Mouse (Mus musculus): ENCODE results near the gene Ndufc1. TPM values are rescaled to one million over a fixed set of nuclear protein-coding genes. Genes with fewer than 3 reads are reported as not detected.

The Ndufc1 gene
- polyA plus RNA-seq, 2 experiments, result 150 to 493 TPM

GRCm38 (mm10) chr3:51387868-51388381 is 20.9 kb downstream of the Ndufc1 start:
- no peak; the same call in 1 of the 2 replicates for ATAC-seq (ENCODE audit: insufficient read depth)

GRCm38 (mm10) chr3:51387134-51387451 is 21.7 kb downstream of the Ndufc1 start:
- Histone ChIP-seq H3K4me1 (replicated peaks; ENCODE audit: control insufficient read depth in 2 of 2, insufficient read depth in 2 of 2, low read length in 1 of 2) (peaks cover 23 to 31% of the 10 kb centered on the region in 2 experiments), H3K9ac (replicated peaks) (no peak overlapping the region), H3K36me3 (replicated peaks; ENCODE audit: control insufficient read depth, insufficient read depth, low read depth) (no peaks in the 10 kb centered on the region), H3K4me2 (ENCODE audit: low read depth) (no peak overlapping the region; the same call in 1 of the 2 replicates), H3K27ac (no peak overlapping the region), H3K4me3 (ENCODE audit: insufficient read depth in 1 of 2, low read depth in 2 of 2, low read length in 2 of 2) (no peak overlapping the region), H3K9me3 (ENCODE audit: control insufficient read depth, low read length) (no peaks in the 10 kb centered on the region), H3K27me3 (ENCODE audit: control insufficient read depth, insufficient read depth, low read length) (no peaks in the 10 kb centered on the region)
- 62% methylated on average over 3 of the region's 3 CpGs for WGBS (ENCODE audit: insufficient replicate concordance)
- TF ChIP-seq EP300 (IDR thresholded peaks at IDR 0.05; ENCODE audit: low read depth) (no peak), CTCF (IDR thresholded peaks at IDR 0.05; ENCODE audit: low read depth) (no peak)
- DNase-seq (ENCODE audit: low read depth in 3 of 3, low spot score in 3 of 3), result no peak
- no peak for ATAC-seq (ENCODE audit: insufficient read depth)

More at GRCm38 (mm10) chr3:51387868-51388381, 20.9 kb downstream of the Ndufc1 start:
- Histone ChIP-seq H3K4me1 (replicated peaks; ENCODE audit: control insufficient read depth in 2 of 2, insufficient read depth in 2 of 2, low read length in 1 of 2) (peaks cover 23 to 31% of the 10 kb centered on the region in 2 experiments), H3K9ac (replicated peaks) (peak overlapping the region; percentile 34; the same call in 1 of the 2 replicates), H3K4me2 (ENCODE audit: low read depth) (peak overlapping the region; percentile 70), H3K9me3 (ENCODE audit: control insufficient read depth, low read length) (no peaks in the 10 kb centered on the region), H3K27me3 (ENCODE audit: control insufficient read depth, insufficient read depth, low read length) (no peaks in the 10 kb centered on the region), H3K27ac (no peak overlapping the region), H3K4me3 (ENCODE audit: insufficient read depth in 1 of 2, low read depth in 2 of 2, low read length in 2 of 2) (peak overlapping the region; percentile 25 to 29; a peak in 3 of 4 replicates), H3K36me3 (replicated peaks; ENCODE audit: control insufficient read depth, insufficient read depth, low read depth) (no peaks in the 10 kb centered on the region)
- DNase-seq (ENCODE audit: low read depth in 3 of 3, low spot score in 3 of 3), result no peak
- TF ChIP-seq CTCF (IDR thresholded peaks at IDR 0.05; ENCODE audit: low read depth) (no peak), EP300 (IDR thresholded peaks at IDR 0.05; ENCODE audit: low read depth) (no peak)
- WGBS (ENCODE audit: insufficient replicate concordance), result 53% methylated on average over 8 of the region's 8 CpGs

GRCm38 (mm10) chr3:51386441-51387133 is 22.2 kb downstream of the Ndufc1 start:
- no peak overlapping the region for H3K9ac ChIP-seq (replicated peaks)
- ATAC-seq (ENCODE audit: insufficient read depth) (no peak), DNase-seq (ENCODE audit: low read depth in 3 of 3, low spot score in 3 of 3) (no peak)
- H3K27ac ChIP-seq, result no peak overlapping the region
- no peak overlapping the region for H3K4me2 ChIP-seq (ENCODE audit: low read depth)
- no peaks in the 10 kb centered on the region for H3K9me3 ChIP-seq (ENCODE audit: control insufficient read depth, low read length)
- peaks cover 23 to 31% of the 10 kb centered on the region in 2 experiments for H3K4me1 ChIP-seq (replicated peaks; ENCODE audit: control insufficient read depth in 2 of 2, insufficient read depth in 2 of 2, low read length in 1 of 2)
- H3K4me3 ChIP-seq (ENCODE audit: insufficient read depth in 1 of 2, low read depth in 2 of 2, low read length in 2 of 2), result no peak overlapping the region
- H3K36me3 ChIP-seq (replicated peaks; ENCODE audit: control insufficient read depth, insufficient read depth, low read depth), result no peaks in the 10 kb centered on the region
- TF ChIP-seq CTCF (IDR thresholded peaks at IDR 0.05; ENCODE audit: low read depth) (no peak), EP300 (IDR thresholded peaks at IDR 0.05; ENCODE audit: low read depth) (no peak)
- no peaks in the 10 kb centered on the region for H3K27me3 ChIP-seq (ENCODE audit: control insufficient read depth, insufficient read depth, low read length)
- WGBS (ENCODE audit: insufficient replicate concordance), result 52% methylated on average over 12 of the region's 12 CpGs

GRCm38 (mm10) chr3:51383409-51383808 is 25.4 kb downstream of the Ndufc1 start:
- WGBS (ENCODE audit: insufficient replicate concordance), result 72% methylated on average over 12 of the region's 12 CpGs
- Histone ChIP-seq H3K9ac (replicated peaks) (no peak overlapping the region), H3K9me3 (ENCODE audit: control insufficient read depth, low read length) (no peaks in the 10 kb centered on the region), H3K4me1 (replicated peaks; ENCODE audit: control insufficient read depth in 2 of 2, insufficient read depth in 2 of 2, low read length in 1 of 2) (peaks cover 14 to 24% of the 10 kb centered on the region in 2 experiments), H3K27ac (no peak overlapping the region), H3K4me2 (ENCODE audit: low read depth) (no peak overlapping the region), H3K36me3 (replicated peaks; ENCODE audit: control insufficient read depth, insufficient read depth, low read depth) (no peaks in the 10 kb centered on the region), H3K27me3 (ENCODE audit: control insufficient read depth, insufficient read depth, low read length) (no peaks in the 10 kb centered on the region), H3K4me3 (ENCODE audit: insufficient read depth in 1 of 2, low read depth in 2 of 2, low read length in 2 of 2) (no peak overlapping the region)
- TF ChIP-seq EP300 (IDR thresholded peaks at IDR 0.05; ENCODE audit: low read depth) (no peak), CTCF (IDR thresholded peaks at IDR 0.05; ENCODE audit: low read depth) (no peak)
- ATAC-seq (ENCODE audit: insufficient read depth) (no peak), DNase-seq (ENCODE audit: low read depth in 3 of 3, low spot score in 3 of 3) (no peak)

- Histone ChIP-seq H3K9me3 (ENCODE audit: control insufficient read depth, low read length) (no peaks in the 10 kb centered on the region), H3K4me1 (replicated peaks; ENCODE audit: control insufficient read depth in 2 of 2, insufficient read depth in 2 of 2, low read length in 1 of 2) (peaks cover 4 to 22% of the 10 kb centered on the region in 2 experiments; a peak in 3 of 4 replicates), H3K9ac (replicated peaks) (no peak overlapping the region), H3K36me3 (replicated peaks; ENCODE audit: control insufficient read depth, insufficient read depth, low read depth) (no peaks in the 10 kb centered on the region), H3K4me2 (ENCODE audit: low read depth) (no peak overlapping the region), H3K27ac (no peak overlapping the region), H3K27me3 (ENCODE audit: control insufficient read depth, insufficient read depth, low read length) (no peaks in the 10 kb centered on the region), H3K4me3 (ENCODE audit: insufficient read depth in 1 of 2, low read depth in 2 of 2, low read length in 2 of 2) (no peak overlapping the region)
- TF ChIP-seq EP300 (IDR thresholded peaks at IDR 0.05; ENCODE audit: low read depth) (no peak), CTCF (IDR thresholded peaks at IDR 0.05; ENCODE audit: low read depth) (0 out of 2 replicates have a peak, but pooled peaks have one; percentile 26)
- 76% methylated on average over 2 of the region's 5 CpGs for WGBS (ENCODE audit: insufficient replicate concordance)
- ATAC-seq (ENCODE audit: insufficient read depth) (no peak), DNase-seq (ENCODE audit: low read depth in 3 of 3, low spot score in 3 of 3) (no peak)
These were observed 28.2 kb downstream of the Ndufc1 start for GRCm38 (mm10) chr3:51380660-51381014.

Measured in liver, embryonic 14.5 days (tissue).